Mouse (Mus musculus) embryo, embryonic 11 days (tissue): Measurements from ENCODE around the gene Fbxl16.
"Not testable (repeated sequence)": the region's sequence is repeated elsewhere in the genome, so short reads cannot be mapped to it uniquely, and the experiment has no call there.

Experiments used
- DNase-seq: peaks from one replicate; pipeline ENCODE4 v3.0.0-alpha.2; 2015

Fbxl16 gene

GRCm38 (mm10) chr17:25796211-25796771 lies 12.6 kb upstream of the Fbxl16 start:
- DNase-seq: no peak

- DNase-seq: peak; percentile 97
Observed at GRCm38 (mm10) chr17:25796951-25797369, 11.9 kb upstream of the Fbxl16 start, which contains the start of gene Metrn. Gene Metrn (minus strand): TSS chr17:25797136.

GRCm38 (mm10) chr17:25801029-25801428 lies 7.9 kb upstream of the Fbxl16 start:
- DNase-seq: peak; percentile 85

- DNase-seq: peak; percentile 88
Observed at GRCm38 (mm10) chr17:25802825-25803517, 5.9 kb upstream of the Fbxl16 start.

GRCm38 (mm10) chr17:25806507-25806906 lies 2.4 kb upstream of the Fbxl16 start:
- no peak for DNase-seq

- DNase-seq: not testable (repeated sequence)
Observed at GRCm38 (mm10) chr17:25807452-25807851, 1.4 kb upstream of the Fbxl16 start.

- DNase-seq: no peak
Observed at GRCm38 (mm10) chr17:25808028-25808427, 857 bp upstream of the Fbxl16 start.

- no peak for DNase-seq
Observed at GRCm38 (mm10) chr17:25809606-25810340, 888 bp downstream of the Fbxl16 start.

- DNase-seq: no peak
Observed at GRCm38 (mm10) chr17:25810890-25811289, 2.0 kb downstream of the Fbxl16 start.

- peak; percentile 91 for DNase-seq
Observed at GRCm38 (mm10) chr17:25813471-25813870, 4.6 kb downstream of the Fbxl16 start.

- no peak for DNase-seq
Observed at GRCm38 (mm10) chr17:25817662-25818061, 8.8 kb downstream of the Fbxl16 start.

- DNase-seq: peak; percentile 46
Observed at GRCm38 (mm10) chr17:25818851-25819780, 10.2 kb downstream of the Fbxl16 start.

- peak; percentile 93 for DNase-seq
Observed at GRCm38 (mm10) chr17:25823452-25823851, 14.6 kb downstream of the Fbxl16 start, which contains the start of gene Wdr24. Gene Wdr24 (plus strand): TSS chr17:25823627.

GRCm38 (mm10) chr17:25824362-25825142 lies 15.7 kb downstream of the Fbxl16 start:
- DNase-seq: no peak

- no peak for DNase-seq
Observed at GRCm38 (mm10) chr17:25825311-25825710, 16.4 kb downstream of the Fbxl16 start.

- no peak for DNase-seq
Observed at GRCm38 (mm10) chr17:25825984-25826570, 17.2 kb downstream of the Fbxl16 start.

- no peak for DNase-seq
Observed at GRCm38 (mm10) chr17:25827011-25827410, 18.1 kb downstream of the Fbxl16 start.

- no peak for DNase-seq
Observed at GRCm38 (mm10) chr17:25827546-25828222, 18.8 kb downstream of the Fbxl16 start.

GRCm38 (mm10) chr17:25828223-25828594 lies 19.3 kb downstream of the Fbxl16 start:
- DNase-seq: no peak

- DNase-seq: peak; percentile 91
Observed at GRCm38 (mm10) chr17:25828712-25829557, 20.1 kb downstream of the Fbxl16 start, which contains the start of gene Jmjd8. Gene Jmjd8 (plus strand): TSS chr17:25828867.
